Mouse (Mus musculus): ENCODE results near the gene Fastkd5. TPM values are rescaled to one million over a fixed set of nuclear protein-coding genes. Genes with fewer than 3 reads are reported as not detected.

Fastkd5 gene
- polyA plus RNA-seq, 1 experiment from 2014 or later: 9.5 TPM

GRCm38 (mm10) chr2:130569926-130570325 lies 59.9 kb downstream of the Fastkd5 start:
- ATAC-seq (ENCODE audit: low FRiP score, low read depth): no peak
- Histone ChIP-seq H3K27me3 (peaks cover 3% of the 10 kb centered on the region), H3K9me3 (no peaks in the 10 kb centered on the region), H3K36me3 (peaks cover 15% of the 10 kb centered on the region), H3K4me1 (replicated peaks) (peaks cover 8% of the 10 kb centered on the region), H3K9ac (no peak overlapping the region), H3K4me2 (no peak overlapping the region), H3K4me3 (no peak overlapping the region), H3K27ac (replicated peaks) (no peak overlapping the region)

DNA sequence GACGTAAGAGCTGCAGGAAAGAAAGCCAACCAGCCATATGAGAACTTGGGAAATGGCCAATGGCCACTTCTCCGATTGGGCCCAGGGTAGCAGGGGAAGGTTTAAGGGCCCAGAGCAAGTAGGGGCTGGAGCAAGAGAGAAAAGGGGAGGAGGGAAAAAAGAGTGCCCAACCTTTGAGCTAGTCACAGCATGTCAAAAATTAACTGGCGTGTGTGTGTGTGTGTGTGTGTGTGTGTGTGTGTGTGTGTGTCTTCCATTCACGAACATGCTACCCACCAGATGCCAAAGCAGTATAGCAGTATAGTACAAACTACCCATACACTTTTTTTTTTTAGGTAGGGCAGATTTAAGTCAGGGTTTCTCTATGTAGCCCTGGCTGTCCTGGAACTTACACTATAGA lies 60.9 kb downstream of the Fastkd5 start:
- H3K27me3 ChIP-seq: 0 out of 2 replicates have a peak, but pooled peaks cover 2% of the 10 kb centered on the region
- H3K27ac ChIP-seq (replicated peaks): no peak overlapping the region
- H3K4me1 ChIP-seq (replicated peaks): peaks cover 16% of the 10 kb centered on the region
- H3K4me3 ChIP-seq: no peak overlapping the region
- H3K9ac ChIP-seq: no peak overlapping the region
- 72% methylated on average over 4 of the region's 4 CpGs for WGBS
- H3K9me3 ChIP-seq: no peaks in the 10 kb centered on the region
- ATAC-seq (ENCODE audit: low FRiP score, low read depth): no peak
- no peak overlapping the region for H3K4me2 ChIP-seq
- peaks cover 15% of the 10 kb centered on the region for H3K36me3 ChIP-seq

- no peak for ATAC-seq (ENCODE audit: low FRiP score, low read depth)
- Histone ChIP-seq H3K4me1 (replicated peaks) (peaks cover 23% of the 10 kb centered on the region), H3K9ac (peak overlapping the region; percentile 88; the same call in 1 of the 2 replicates), H3K4me2 (peak overlapping the region; percentile 69), H3K27me3 (no peaks in the 10 kb centered on the region), H3K27ac (replicated peaks) (no peak overlapping the region), H3K4me3 (peak overlapping the region; percentile 91), H3K36me3 (peaks cover 15% of the 10 kb centered on the region), H3K9me3 (no peaks in the 10 kb centered on the region)
- 80% methylated on average over 8 of the region's 8 CpGs for WGBS
Measured at GRCm38 (mm10) chr2:130564983-130565382, 64.8 kb downstream of the Fastkd5 start.

- H3K9me3 ChIP-seq: no peaks in the 10 kb centered on the region
- peak overlapping the region; percentile 91 for H3K4me3 ChIP-seq
- peaks cover 23% of the 10 kb centered on the region for H3K4me1 ChIP-seq (replicated peaks)
- H3K9ac ChIP-seq: peak overlapping the region; percentile 88
- ATAC-seq (ENCODE audit: low FRiP score, low read depth): no peak
- H3K27me3 ChIP-seq: no peaks in the 10 kb centered on the region
- H3K27ac ChIP-seq (replicated peaks): peak overlapping the region; percentile 77
- peak overlapping the region; percentile 69 for H3K4me2 ChIP-seq
- H3K36me3 ChIP-seq: peaks cover 15% of the 10 kb centered on the region
- WGBS: 0% methylated on average over 23 of the region's 23 CpGs
Measured at GRCm38 (mm10) chr2:130564063-130564462, 65.8 kb downstream of the Fastkd5 start.

Other genes starting within 250 kb of the Fastkd5 start
- gene Cpxm1, start 232.5 kb downstream of the Fastkd5 start, polyA plus RNA-seq (2015; fragmentation: Nextera tagmentation; extraction: Ambion mirVana): 29.0 and 32.6 TPM in 2 replicates
- gene Gm28372, start 224.8 kb downstream of the Fastkd5 start, polyA plus RNA-seq (2015; fragmentation: Nextera tagmentation; extraction: Ambion mirVana): 0.12 and 0.26 TPM in 2 replicates
- gene 1700020A23Rik, start 224.8 kb downstream of the Fastkd5 start, polyA plus RNA-seq (2015; fragmentation: Nextera tagmentation; extraction: Ambion mirVana): 0.38 and 0.97 TPM in 2 replicates
- gene Tmem239, start 223.5 kb downstream of the Fastkd5 start, polyA plus RNA-seq (2015; fragmentation: Nextera tagmentation; extraction: Ambion mirVana): 0.36 TPM in 1 of 2 replicates, not detected in the other
- gene Vps16, start 205.7 kb downstream of the Fastkd5 start, polyA plus RNA-seq (2015; fragmentation: Nextera tagmentation; extraction: Ambion mirVana): 102 and 105 TPM in 2 replicates
- 12.5 and 13.2 TPM in 2 replicates for gene Pced1a, start 205.3 kb downstream of the Fastkd5 start, polyA plus RNA-seq (2015; fragmentation: Nextera tagmentation; extraction: Ambion mirVana)
- gene Ptpra, start 179.7 kb downstream of the Fastkd5 start, polyA plus RNA-seq (2015; fragmentation: Nextera tagmentation; extraction: Ambion mirVana): 133 and 145 TPM in 2 replicates
- 100 and 106 TPM in 2 replicates for gene Mrps26, start 66.3 kb downstream of the Fastkd5 start, polyA plus RNA-seq (2015; fragmentation: Nextera tagmentation; extraction: Ambion mirVana)
- 0.42 TPM in 1 of 2 replicates, not detected in the other for gene Oxt, start 53.9 kb downstream of the Fastkd5 start, polyA plus RNA-seq (2015; fragmentation: Nextera tagmentation; extraction: Ambion mirVana)
- gene Avp, start 47.5 kb downstream of the Fastkd5 start, polyA plus RNA-seq (2015; fragmentation: Nextera tagmentation; extraction: Ambion mirVana): not detected in 2 replicates
- gene Ubox5, start within 50 bp of the Fastkd5 start, polyA plus RNA-seq (2015; fragmentation: Nextera tagmentation; extraction: Ambion mirVana): 9.0 and 10.0 TPM in 2 replicates
- 17.9 and 19.8 TPM in 2 replicates for gene Lzts3, start 12.8 kb upstream of the Fastkd5 start, polyA plus RNA-seq (2015; fragmentation: Nextera tagmentation; extraction: Ambion mirVana)
- gene Ddrgk1, start 34.6 kb upstream of the Fastkd5 start, polyA plus RNA-seq (2015; fragmentation: Nextera tagmentation; extraction: Ambion mirVana): 66.6 and 72.6 TPM in 2 replicates
- gene Itpa, start 37.6 kb upstream of the Fastkd5 start, polyA plus RNA-seq (2015; fragmentation: Nextera tagmentation; extraction: Ambion mirVana): 123 and 125 TPM in 2 replicates
- gene Slc4a11, start 67.5 kb upstream of the Fastkd5 start, polyA plus RNA-seq (2015; fragmentation: Nextera tagmentation; extraction: Ambion mirVana): 0.52 and 0.64 TPM in 2 replicates

Measured in hindbrain, embryonic 15.5 days (tissue).